Mouse (Mus musculus) limb, embryonic 14.5 days (tissue): ENCODE results near the gene Llgl2. TPM values are rescaled to one million over a fixed set of nuclear protein-coding genes. Genes with fewer than 3 reads are reported as not detected.
A peak's percentile ranks its signal among the peaks of the same experiment; 100 is the strongest.
"Not testable (repeated sequence)": the region's sequence is repeated elsewhere in the genome, so short reads cannot be mapped to it uniquely, and the experiment has no call there.

Experiments used
- ATAC-seq: fragments of 200-750 bp; cut with Nextera tagmentation; 2 replicates; pipeline ENCODE4 v1.8.0; 2017; ENCODE audit warnings: low read depth, moderate number of reproducible peaks, moderate TSS enrichment; ENCODE audit not compliant: low FRiP score
- DNase-seq: peaks from one replicate; pipeline ENCODE4 v3.0.0-alpha.2; 2015; ENCODE audit warnings: low spot score
- H3K27ac ChIP-seq: fragments of 300-500 bp; sonication (generic); replicated peaks from 2 replicates; pipeline ENCODE4 v1.5.1; 2014; ENCODE audit warnings: low read depth, mild to moderate bottlenecking, low read length, moderate library complexity, mixed read lengths
- H3K27me3 ChIP-seq: fragments of 300-500 bp; sonication (generic); 2 replicates; pipeline ENCODE4 v1.6.1; 2014; ENCODE audit warnings: low read length, mixed read lengths; ENCODE audit not compliant: control insufficient read depth, insufficient read depth
- H3K36me3 ChIP-seq: fragments of 300-500 bp; sonication (generic); 2 replicates; pipeline ENCODE4 v1.6.1; 2014; ENCODE audit warnings: mild to moderate bottlenecking, low read length, moderate library complexity, mixed read lengths; ENCODE audit not compliant: control insufficient read depth, insufficient read depth
- H3K4me1 ChIP-seq: fragments of 300-500 bp; sonication (generic); 2 replicates; pipeline ENCODE4 v1.6.1; 2014; ENCODE audit warnings: antibody characterized with exemption, low read length, mixed read lengths; ENCODE audit not compliant: control insufficient read depth, insufficient read depth
- H3K4me2 ChIP-seq: fragments of 300-500 bp; sonication (generic); replicated peaks from 2 replicates; pipeline ENCODE4 v1.6.1; 2014; ENCODE audit warnings: low read depth, mild to moderate bottlenecking, low read length, moderate library complexity; ENCODE audit not compliant: severe bottlenecking
- H3K4me3 ChIP-seq: fragments of 300-500 bp; sonication (generic); replicated peaks from 2 replicates; pipeline ENCODE4 v1.5.1; 2014; ENCODE audit warnings: low read length
- H3K9ac ChIP-seq: fragments of 300-500 bp; sonication (generic); 2 replicates; pipeline ENCODE4 v1.6.1; 2014; ENCODE audit warnings: mild to moderate bottlenecking, low read depth, low read length, moderate library complexity; ENCODE audit not compliant: severe bottlenecking
- H3K9me3 ChIP-seq: fragments of 300-500 bp; sonication (generic); 2 replicates; pipeline ENCODE4 v1.6.1; 2016; ENCODE audit warnings: low read length; ENCODE audit not compliant: control insufficient read depth
- POLR2A ChIP-seq: fragments of 200-500 bp; IDR thresholded peaks from 2 replicates; pipeline ENCODE4 v1.8.0; 2012; ENCODE audit warnings: inconsistent platforms, mild to moderate bottlenecking, moderate library complexity, borderline replicate concordance; ENCODE audit not compliant: insufficient read depth, insufficient read length; ENCODE audit errors: extremely low read depth
- WGBS: fragments of 180-500 bp; shearing (Covaris S2); extraction: QIAGEN DNeasy Blood & Tissue Kit; methylation state at CpG from one replicate; pipeline ENCODE4 v1.1.7; 2014; 5-methylcytosine and 5-hydroxymethylcytosine counted together
- polyA plus RNA-seq, 2 experiments: library from polyadenylated mRNA; depleted of rRNA in 1 of 2; stranded (reverse) in 1 of 2; unstranded in 1 of 2; fragments of >200 nt; fragmentation: Nextera tagmentation in 1 of 2; extraction: Ambion mirVana in 1 of 2; gene quantifications; 2 replicates each; pipeline versions ENCODE4 v1.2.1 to v1.2.3; 2012 to 2014

Gene Llgl2
- polyA plus RNA-seq, 2 experiments: 11.2 to 12.3 TPM

DNA sequence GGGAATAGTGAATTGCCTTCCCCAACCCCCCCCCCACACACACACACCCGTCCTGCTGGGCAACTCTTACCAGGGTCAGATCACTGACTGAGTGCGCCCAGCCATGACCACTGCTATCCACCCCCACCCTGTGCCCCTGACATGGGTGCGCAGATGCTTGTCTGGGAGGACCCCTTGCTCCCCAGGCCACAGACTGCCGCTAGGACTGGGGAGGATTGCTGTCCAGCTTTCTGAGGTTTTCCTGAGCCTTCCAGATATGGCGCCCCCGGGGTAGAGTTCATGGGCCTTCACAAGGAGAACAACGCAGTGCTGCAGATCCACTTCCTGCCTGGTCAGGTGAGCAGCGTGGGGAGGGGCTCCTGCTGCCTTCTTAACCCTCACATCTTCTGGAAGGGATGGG, 20.4 kb downstream of the Llgl2 start:
- H3K9ac ChIP-seq: no peak overlapping the region
- DNase-seq: no peak
- H3K27ac ChIP-seq: no peak overlapping the region
- no peak overlapping the region for H3K4me3 ChIP-seq
- WGBS: 78% methylated on average over 8 of the region's 8 CpGs
- no peak for ATAC-seq
- no peaks in the 10 kb centered on the region for H3K27me3 ChIP-seq
- H3K9me3 ChIP-seq: no peaks in the 10 kb centered on the region
- peaks cover 8% of the 10 kb centered on the region; the same call in 1 of the 2 replicates for H3K4me1 ChIP-seq
- no peak overlapping the region for H3K4me2 ChIP-seq
- no peaks in the 10 kb centered on the region; the same call in 1 of the 2 replicates for H3K36me3 ChIP-seq
- no peak for TF ChIP-seq POLR2A

DNA sequence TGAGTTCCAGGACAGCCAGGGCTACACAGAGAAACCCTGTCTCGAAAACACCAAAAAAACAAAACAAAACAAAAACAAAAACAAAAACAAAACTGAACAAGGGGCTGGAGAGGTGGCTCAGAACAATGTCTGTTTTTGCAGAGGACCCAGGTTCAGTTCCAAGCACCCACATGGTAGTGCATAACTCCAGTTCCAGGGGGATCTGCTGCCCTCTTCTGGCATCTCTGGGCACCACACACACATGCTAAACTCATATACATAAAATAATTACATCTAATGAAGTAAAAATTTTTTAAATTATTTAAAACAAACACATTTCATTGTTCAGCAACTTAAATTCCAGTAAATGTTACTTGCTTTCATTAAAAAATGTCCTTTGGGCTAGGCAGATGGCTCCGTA, 22.0 kb downstream of the Llgl2 start:
- no peak overlapping the region for H3K4me2 ChIP-seq
- no peak for TF ChIP-seq POLR2A
- no peaks in the 10 kb centered on the region for H3K27me3 ChIP-seq
- WGBS: 86% methylated on average over 2 of the region's 2 CpGs
- H3K9me3 ChIP-seq: no peaks in the 10 kb centered on the region
- no peak overlapping the region for H3K4me3 ChIP-seq
- no peak overlapping the region for H3K9ac ChIP-seq
- peaks cover 7% of the 10 kb centered on the region; the same call in 1 of the 2 replicates for H3K4me1 ChIP-seq
- no peak overlapping the region for H3K27ac ChIP-seq
- peaks cover 1% of the 10 kb centered on the region; the same call in 1 of the 2 replicates for H3K36me3 ChIP-seq
- DNase-seq: no peak
- ATAC-seq: no peak

DNA sequence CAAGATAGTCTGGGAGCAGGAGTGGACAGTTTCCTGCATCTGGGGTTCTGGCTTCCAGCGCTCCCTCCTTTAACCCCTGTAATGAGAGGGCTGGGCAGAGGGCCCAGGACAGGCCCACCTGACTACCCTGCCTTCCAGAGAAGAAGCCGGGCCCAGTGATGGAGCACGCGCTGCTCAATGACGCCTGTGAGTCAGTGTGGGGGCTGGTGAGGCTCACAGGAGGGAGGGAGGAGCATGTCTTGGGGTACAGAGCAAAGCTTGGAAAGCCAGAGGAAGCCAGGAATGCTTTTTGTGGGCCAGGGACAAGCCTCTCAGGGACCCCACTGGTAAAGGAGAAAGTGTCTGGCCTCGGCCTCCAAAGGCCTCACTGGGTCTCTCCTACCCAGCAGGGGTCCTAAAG, 30.8 kb downstream of the Llgl2 start:
- DNase-seq (no peak), ATAC-seq (no peak)
- no peak overlapping the region for H3K4me2 ChIP-seq
- peaks cover 12% of the 10 kb centered on the region; the same call in 1 of the 2 replicates for H3K36me3 ChIP-seq
- H3K27me3 ChIP-seq: peaks cover 23% of the 10 kb centered on the region
- no peak overlapping the region for H3K4me3 ChIP-seq
- WGBS: 74% methylated on average over 6 of the region's 6 CpGs
- no peak overlapping the region for H3K27ac ChIP-seq
- H3K9ac ChIP-seq: no peak overlapping the region
- H3K9me3 ChIP-seq: no peaks in the 10 kb centered on the region
- TF ChIP-seq POLR2A: no peak
- H3K4me1 ChIP-seq: no peaks in the 10 kb centered on the region; the same call in 1 of the 2 replicates

DNA sequence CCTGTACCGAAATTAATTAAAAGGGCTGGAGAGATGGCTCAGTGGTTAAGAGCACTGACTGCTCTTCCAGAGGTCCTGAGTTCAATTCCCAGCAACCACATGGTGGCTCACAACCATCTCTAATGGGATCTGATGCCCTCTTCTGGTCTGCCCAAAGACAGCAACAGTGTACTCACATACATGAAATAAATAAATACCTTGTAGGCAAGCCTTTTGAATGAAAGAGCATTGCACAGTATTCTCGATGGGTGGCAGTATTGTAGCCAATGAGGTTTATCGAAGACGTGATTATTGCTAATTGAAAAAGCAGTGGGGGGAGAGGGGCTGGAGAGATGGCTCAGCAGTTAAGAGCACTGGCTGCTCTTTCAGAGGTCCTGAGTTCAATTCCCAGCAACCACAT, 33.3 kb downstream of the Llgl2 start:
- H3K27me3 ChIP-seq: peaks cover 43% of the 10 kb centered on the region
- not testable (repeated sequence) for H3K9me3 ChIP-seq, H3K4me1 ChIP-seq, H3K36me3 ChIP-seq, H3K4me2 ChIP-seq, H3K4me3 ChIP-seq, H3K27ac ChIP-seq, H3K9ac ChIP-seq, DNase-seq, ATAC-seq
- WGBS: 95% methylated on average over 4 of the region's 4 CpGs

DNA sequence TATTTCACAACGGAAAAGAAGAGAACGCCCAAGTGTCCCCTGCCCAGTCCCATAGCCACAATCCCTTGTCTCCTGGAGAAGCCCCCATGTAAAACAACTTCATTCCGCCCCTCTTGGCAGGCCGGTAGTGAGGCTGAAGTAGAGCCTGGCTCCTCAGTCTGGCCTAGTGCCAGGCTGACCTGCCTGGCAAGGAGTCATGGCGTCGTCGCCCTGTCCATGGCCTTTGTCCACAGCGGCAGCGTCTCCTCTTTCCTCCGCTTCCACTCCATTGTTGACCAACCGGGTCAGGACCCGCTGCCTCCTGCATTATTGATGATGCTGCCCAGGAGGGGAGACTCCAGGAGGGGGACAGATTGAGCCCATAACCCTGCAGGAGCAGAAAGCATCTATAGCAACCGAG, 34.1 kb downstream of the Llgl2 start:
- Histone ChIP-seq H3K27me3 (peaks cover 43% of the 10 kb centered on the region), H3K27ac (no peak overlapping the region), H3K9ac (no peak overlapping the region), H3K9me3 (no peaks in the 10 kb centered on the region), H3K4me3 (no peak overlapping the region), H3K36me3 (0 out of 2 replicates have a peak, but pooled peaks cover 8% of the 10 kb centered on the region), H3K4me2 (no peak overlapping the region), H3K4me1 (no peaks in the 10 kb centered on the region; the same call in 1 of the 2 replicates)
- TF ChIP-seq POLR2A: no peak
- WGBS: 67% methylated on average over 13 of the region's 13 CpGs
- DNase-seq: no peak
- ATAC-seq: no peak

DNA sequence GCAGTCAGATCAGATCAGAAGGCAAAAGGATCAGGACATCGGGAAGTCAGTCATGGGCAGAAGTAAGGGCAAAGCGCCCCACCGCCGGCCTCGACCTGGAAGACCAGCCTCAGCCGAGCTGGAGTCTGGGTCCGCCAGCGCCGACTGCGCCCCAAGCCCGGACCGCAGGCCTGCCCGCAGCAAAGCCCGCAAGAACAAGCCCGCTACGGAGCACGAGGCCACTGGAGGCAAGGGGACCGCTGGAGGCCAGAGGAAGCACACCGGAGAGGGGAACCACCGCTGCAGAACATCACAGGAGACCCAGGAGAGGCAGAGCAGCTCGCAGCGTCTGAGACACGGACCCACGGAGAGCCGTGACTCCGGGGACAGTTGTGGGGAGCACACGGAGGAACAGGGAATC, 34.5 kb downstream of the Llgl2 start, which contains the start of gene Myo15b:
Gene Myo15b, plus strand, starts transcription at position 53 of the 400 bp plus-strand sequence.
- Histone ChIP-seq H3K9me3 (no peaks in the 10 kb centered on the region), H3K4me2 (peak within 1 kb of the TSS; percentile 60), H3K27me3 (peaks cover 43% of the 10 kb centered on the region), H3K36me3 (0 out of 2 replicates have a peak, but pooled peaks cover 7% of the 10 kb centered on the region), H3K4me1 (no peaks in the 10 kb centered on the region; the same call in 1 of the 2 replicates), H3K27ac (no peak within 1 kb of the TSS), H3K4me3 (peak within 1 kb of the TSS; percentile 40), H3K9ac (peak within 1 kb of the TSS; percentile 36)
- 17% methylated on average over 27 of the region's 27 CpGs for WGBS
- DNase-seq: no peak
- TF ChIP-seq POLR2A: no peak
- ATAC-seq: no peak
